Mouse (Mus musculus): ENCODE measurements around the gene Acsbg1.
A peak's percentile ranks its signal among the peaks of the same experiment; 100 is the strongest.

Acsbg1 gene

GRCm38 (mm10) chr9:54671962-54672361 is 10.3 kb upstream of the Acsbg1 start:
- no peak for DNase-seq (ENCODE audit: low read depth, low spot score)

GRCm38 (mm10) chr9:54668455-54668854 is 6.8 kb upstream of the Acsbg1 start:
- DNase-seq (ENCODE audit: low read depth, low spot score), result no peak

GRCm38 (mm10) chr9:54666116-54666515 is 4.4 kb upstream of the Acsbg1 start:
- DNase-seq (ENCODE audit: low read depth, low spot score), result no peak

- no peak for DNase-seq (ENCODE audit: low read depth, low spot score)
Observed at GRCm38 (mm10) chr9:54664358-54664757, 2.7 kb upstream of the Acsbg1 start.

GRCm38 (mm10) chr9:54658773-54659172 is 2.9 kb downstream of the Acsbg1 start:
- no peak for DNase-seq (ENCODE audit: low read depth, low spot score)

- DNase-seq (ENCODE audit: low read depth, low spot score), result no peak
Observed at GRCm38 (mm10) chr9:54656402-54656801, 5.3 kb downstream of the Acsbg1 start.

- DNase-seq (ENCODE audit: low read depth, low spot score), result no peak
Observed at GRCm38 (mm10) chr9:54655846-54656245, 5.8 kb downstream of the Acsbg1 start.

GRCm38 (mm10) chr9:54652778-54653177 is 8.9 kb downstream of the Acsbg1 start:
- no peak for DNase-seq (ENCODE audit: low read depth, low spot score)

- DNase-seq (ENCODE audit: low read depth, low spot score), result no peak
Observed at GRCm38 (mm10) chr9:54649360-54649759, 12.3 kb downstream of the Acsbg1 start.

- DNase-seq (ENCODE audit: low read depth, low spot score), result no peak
Observed at GRCm38 (mm10) chr9:54647456-54647855, 14.2 kb downstream of the Acsbg1 start.

- no peak for DNase-seq (ENCODE audit: low read depth, low spot score)
Observed at GRCm38 (mm10) chr9:54646252-54646651, 15.4 kb downstream of the Acsbg1 start.

GRCm38 (mm10) chr9:54645530-54645929 is 16.1 kb downstream of the Acsbg1 start:
- no peak for DNase-seq (ENCODE audit: low read depth, low spot score)

- DNase-seq (ENCODE audit: low read depth, low spot score), result no peak
Observed at GRCm38 (mm10) chr9:54643179-54643578, 18.5 kb downstream of the Acsbg1 start.

- peak; percentile 76 for DNase-seq (ENCODE audit: low read depth, low spot score)
Observed at GRCm38 (mm10) chr9:54642556-54642955, 19.1 kb downstream of the Acsbg1 start.

GRCm38 (mm10) chr9:54642149-54642548 is 19.5 kb downstream of the Acsbg1 start:
- DNase-seq (ENCODE audit: low read depth, low spot score), result no peak

GRCm38 (mm10) chr9:54641548-54641947 is 20.1 kb downstream of the Acsbg1 start:
- DNase-seq (ENCODE audit: low read depth, low spot score), result no peak

- DNase-seq (ENCODE audit: low read depth, low spot score), result no peak
Observed at GRCm38 (mm10) chr9:54639192-54639591, 22.5 kb downstream of the Acsbg1 start.

GRCm38 (mm10) chr9:54637510-54638314 is 24.0 kb downstream of the Acsbg1 start:
- no peak for DNase-seq (ENCODE audit: low read depth, low spot score)

GRCm38 (mm10) chr9:54633401-54633800 is 28.3 kb downstream of the Acsbg1 start:
- no peak for DNase-seq (ENCODE audit: low read depth, low spot score)

GRCm38 (mm10) chr9:54630905-54631304 is 30.8 kb downstream of the Acsbg1 start:
- no peak for DNase-seq (ENCODE audit: low read depth, low spot score)

GRCm38 (mm10) chr9:54629613-54630261 is 31.9 kb downstream of the Acsbg1 start:
- DNase-seq (ENCODE audit: low read depth, low spot score), result no peak

GRCm38 (mm10) chr9:54628752-54629151 is 32.9 kb downstream of the Acsbg1 start:
- DNase-seq (ENCODE audit: low read depth, low spot score), result no peak

GRCm38 (mm10) chr9:54627240-54627639 is 34.4 kb downstream of the Acsbg1 start:
- no peak for DNase-seq (ENCODE audit: low read depth, low spot score)

Data from CD4-positive helper T cell, adult 2 months (primary cell).